24 mouse cellular contexts compared by ENCODE assay signal in the genomic region with DNA sequence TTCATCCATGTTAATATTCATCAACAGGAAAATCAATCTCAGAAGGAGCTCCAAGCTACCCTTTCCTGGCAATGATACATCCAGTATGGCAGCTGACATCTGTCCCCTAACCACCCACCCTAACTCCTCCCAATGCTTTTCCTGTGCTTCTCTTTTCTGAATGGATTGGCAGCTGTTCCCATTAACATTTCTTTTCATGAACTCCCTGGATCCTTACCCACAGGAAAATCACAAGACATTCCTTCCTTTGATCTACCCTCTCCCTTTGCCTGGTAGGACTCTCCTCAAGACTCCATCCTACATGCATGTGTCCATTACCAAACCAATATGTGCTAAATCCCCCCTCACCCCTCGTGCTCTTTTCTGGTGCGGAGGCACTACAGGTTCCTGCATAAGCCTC. TPM values are rescaled to one million over a fixed set of nuclear protein-coding genes. Genes with fewer than 3 reads are reported as not detected.
"Had no signal": no experiment of that assay in that cellular context is flagged by ENCODE, and none has a peak within 500 bp of the region (broad histone marks: within the 10 kb centered on the region; RNA-seq: fewer than 3 reads in every experiment).

No protein-coding gene starts in this region.

- H3K9me3 ChIP-seq: limb, embryonic 10.5 days; limb, embryonic 13.5 days; liver, embryonic 12.5 days; liver, embryonic 15.5 days; lung, embryonic 15.5 days; neural tube, embryonic 12.5 days; neural tube, embryonic 15.5 days; stomach, embryonic 15.5 days had no signal

- H3K4me2 ChIP-seq: limb, embryonic 13.5 days; liver, embryonic 12.5 days; liver, embryonic 15.5 days; lung, embryonic 15.5 days; midbrain, embryonic 11.5 days; neural tube, embryonic 12.5 days; neural tube, embryonic 15.5 days; stomach, embryonic 15.5 days had no signal

- H3K4me3 ChIP-seq: layer of hippocampus, adult 2 months; limb, embryonic 10.5 days; limb, embryonic 13.5 days; liver, embryonic 12.5 days; liver, embryonic 15.5 days; lung, embryonic 15.5 days; neural tube, embryonic 12.5 days; neural tube, embryonic 15.5 days; stomach, embryonic 15.5 days had no signal

- H3K27me3 ChIP-seq: liver, embryonic 12.5 days; liver, embryonic 15.5 days; lung, embryonic 15.5 days; neural tube, embryonic 12.5 days; neural tube, embryonic 15.5 days; stomach, embryonic 15.5 days had no signal

- H3K4me1 ChIP-seq: liver, embryonic 12.5 days; liver, embryonic 15.5 days; neural tube, embryonic 12.5 days; neural tube, embryonic 15.5 days had no signal

- H3K9ac ChIP-seq: limb, embryonic 13.5 days; liver, embryonic 12.5 days; liver, embryonic 15.5 days; lung, embryonic 15.5 days; neural tube, embryonic 12.5 days; neural tube, embryonic 15.5 days; stomach, embryonic 15.5 days had no signal

- H3K36me3 ChIP-seq: limb, embryonic 10.5 days; limb, embryonic 13.5 days; liver, embryonic 12.5 days; liver, embryonic 15.5 days; lung, embryonic 15.5 days; neural tube, embryonic 12.5 days; neural tube, embryonic 15.5 days; stomach, embryonic 15.5 days had no signal

- ATAC-seq: liver, embryonic 12.5 days had no signal

- DNase-seq: kidney, adult 9 months; kidney, postnatal 14 days; layer of hippocampus, adult 9-11 months; liver; lung, adult 18-20 months; lung, postnatal 10 days; lung, postnatal 4 days; midbrain, embryonic 14.5 days; right cerebral cortex, adult 18-20 months; right cerebral cortex, postnatal 25 days; spleen, adult 18-20 months; thymus, postnatal 36 days had no signal

- H3K27ac ChIP-seq: layer of hippocampus, adult 2 months; limb, embryonic 10.5 days; limb, embryonic 13.5 days; liver, embryonic 12.5 days; liver, embryonic 15.5 days; lung, embryonic 15.5 days; neural tube, embryonic 12.5 days; neural tube, embryonic 15.5 days; stomach, embryonic 15.5 days had no signal

RNA-seq across cellular contexts. Expression of a gene that starts 4.1 kb away (rescaled TPM):
- total RNA-seq: layer of hippocampus, adult 2 months; layer of hippocampus, postnatal 25 days; left cerebral cortex, adult 18-20 months had no signal
- polyA plus RNA-seq: midbrain, embryonic 11.5 days; midbrain, embryonic 14.5 days; neural tube, embryonic 12.5 days had no signal
